Mouse (Mus musculus) heart, adult 2 months (tissue): ENCODE data around the gene Gnai2. TPM values are rescaled to one million over a fixed set of nuclear protein-coding genes. Genes with fewer than 3 reads are reported as not detected.
A peak's percentile ranks its signal among the peaks of the same experiment; 100 is the strongest.

Experiments
- DNase-seq, 2 experiments: peaks; one replicate each; pipeline ENCODE4 v3.0.0; 2021
- H3K27ac ChIP-seq: fragments of 200-600 bp; 2 replicates; pipeline ENCODE4 v1.8.1; 2022
- H3K27me3 ChIP-seq: fragments of 200-500 bp; 2 replicates; pipeline ENCODE4 v1.6.1; 2012; ENCODE audit warnings: mild to moderate bottlenecking, low read length, inconsistent platforms, mixed read lengths; ENCODE audit not compliant: control insufficient read depth, insufficient read depth
- H3K36me3 ChIP-seq: fragments of 200-500 bp; 2 replicates; pipeline ENCODE4 v1.6.1; 2012; ENCODE audit warnings: low read length, inconsistent platforms; ENCODE audit not compliant: control insufficient read depth, insufficient read depth
- H3K4me1 ChIP-seq: fragments of 200-500 bp; 2 replicates; pipeline ENCODE4 v1.6.1; 2011; ENCODE audit warnings: low read length; ENCODE audit not compliant: control insufficient read depth, insufficient read depth
- H3K4me3 ChIP-seq: fragments of 200-600 bp; 2 replicates; pipeline ENCODE4 v1.8.1; 2022
- H3K79me2 ChIP-seq: fragments of 200-500 bp; replicated peaks from 2 replicates; pipeline ENCODE4 v1.6.1; 2012; ENCODE audit warnings: mild to moderate bottlenecking, inconsistent platforms, low read length, moderate library complexity, mixed read lengths; ENCODE audit not compliant: control insufficient read depth, insufficient read depth
- H3K9ac ChIP-seq: fragments of 200-500 bp; 2 replicates; pipeline ENCODE4 v1.6.1; 2012; ENCODE audit warnings: low read depth, mild to moderate bottlenecking, control low read depth, inconsistent platforms, low read length, mixed read lengths
- CTCF ChIP-seq: fragments of 200-600 bp; IDR thresholded peaks from 2 replicates; pipeline ENCODE4 v1.8.1; 2022; ENCODE audit warnings: antibody characterized with exemption, mild to moderate bottlenecking, moderate library complexity
- EP300 ChIP-seq: fragments of 200-500 bp; IDR thresholded peaks from 2 replicates; pipeline ENCODE4 v1.6.1; 2011; ENCODE audit warnings: low read depth, low read length, control low read depth; ENCODE audit not compliant: insufficient read depth
- POLR2A ChIP-seq: fragments of 200-500 bp; IDR thresholded peaks from 2 replicates; pipeline ENCODE4 v1.6.1; 2011; ENCODE audit warnings: mild to moderate bottlenecking, low read depth, low read length, control low read depth; ENCODE audit not compliant: insufficient read depth
- WGBS: fragments of 180-500 bp; shearing (Covaris S2); methylation state at CpG from one replicate; pipeline ENCODE4 v1.1.7; 2018; 5-methylcytosine and 5-hydroxymethylcytosine counted together
- intact Hi-C: fragments of 180-260 bp; cut with DNase I; formaldehyde crosslinking; loops from one replicate; pipeline ENCODE4 v1.15.1; 2025
- polyA plus RNA-seq: library from polyadenylated mRNA; depleted of rRNA; stranded (reverse); fragments of >200 nt; gene quantifications from 2 replicates; pipeline ENCODE4 v1.2.3, GENCODE M21; 2012
- total RNA-seq, 2 experiments: library from RNA; stranded (reverse); gene quantifications; 2 replicates each; pipeline ENCODE4 v1.2.3; 2021

Gnai2 gene
- total and polyA plus RNA-seq, 3 experiments, result 243 to 311 (median 250) TPM

DNA sequence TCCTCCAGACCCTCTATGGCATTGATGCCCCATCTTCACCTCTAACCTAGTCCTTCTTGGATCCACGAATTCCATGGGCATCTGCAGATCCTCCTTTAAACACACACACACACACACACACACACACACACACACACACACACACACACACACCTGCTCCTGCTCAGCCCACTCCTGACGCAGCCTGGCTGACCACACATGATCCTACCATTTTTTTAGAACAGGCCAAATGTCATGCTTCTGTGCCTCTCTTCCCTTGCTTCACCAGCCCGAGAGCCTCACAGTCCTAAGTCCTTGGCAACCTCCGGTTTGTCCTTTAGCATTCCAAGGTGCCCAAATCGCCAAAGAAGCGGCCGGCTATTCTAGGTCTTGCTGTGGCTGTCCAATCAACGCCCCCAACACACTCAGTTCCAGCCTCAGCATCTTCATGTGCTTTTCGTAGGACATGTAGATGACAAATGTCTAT lies 34.3 kb upstream of the Gnai2 start, which contains the start of gene Slc38a3:
Gene Slc38a3 (minus strand): TSS at position 51 of the 466 bp plus-strand sequence.
- H3K4me1 ChIP-seq, result peaks cover 13% of the 10 kb centered on the region; the same call in 1 of the 2 replicates
- H3K27ac ChIP-seq, result peak within 1 kb of the TSS; percentile 89
- no peak within 1 kb of the TSS for H3K9ac ChIP-seq
- no peaks in the 10 kb centered on the region; the same call in 1 of the 2 replicates for H3K79me2 ChIP-seq
- intact Hi-C loops, result no loop called here
- DNase-seq, result no peak
- WGBS, result 90% methylated on average over 9 of the region's 9 CpGs
- H3K4me3 ChIP-seq, result no peak within 1 kb of the TSS
- TF ChIP-seq EP300, result no peak
- no peak for TF ChIP-seq POLR2A
- no peak for TF ChIP-seq CTCF
- no peaks in the 10 kb centered on the region for H3K27me3 ChIP-seq
- no peaks in the 10 kb centered on the region for H3K36me3 ChIP-seq

DNA sequence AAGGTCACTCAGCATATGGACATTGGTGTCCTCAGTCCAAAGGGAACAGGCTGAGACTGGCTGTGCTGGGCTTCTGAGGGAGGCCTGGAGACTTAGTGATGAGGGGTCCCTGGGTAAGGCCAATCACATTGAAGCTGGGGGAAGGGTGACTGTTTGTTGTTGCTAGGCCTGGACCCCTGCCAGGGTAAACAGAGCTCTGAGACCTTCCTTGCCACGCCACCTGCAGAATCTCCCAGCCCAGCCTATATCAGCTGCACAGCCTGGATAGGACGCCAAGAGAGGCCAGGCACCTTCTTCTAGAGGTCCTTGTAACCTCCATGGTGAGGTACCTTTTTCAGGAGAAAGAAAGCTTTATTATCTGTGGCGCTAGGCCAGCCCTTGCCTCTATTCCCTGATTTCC lies 33.7 kb upstream of the Gnai2 start:
- no peak for DNase-seq
- Histone ChIP-seq H3K79me2 (no peaks in the 10 kb centered on the region; the same call in 1 of the 2 replicates), H3K27me3 (no peaks in the 10 kb centered on the region), H3K36me3 (no peaks in the 10 kb centered on the region), H3K4me1 (peaks cover 13% of the 10 kb centered on the region; the same call in 1 of the 2 replicates), H3K27ac (peak overlapping the region; percentile 85), H3K9ac (no peak overlapping the region), H3K4me3 (no peak overlapping the region)
- TF ChIP-seq POLR2A (no peak), EP300 (no peak), CTCF (no peak)
- intact Hi-C loops, result no loop called here
- WGBS, result 75% methylated on average over 3 of the region's 3 CpGs

DNA sequence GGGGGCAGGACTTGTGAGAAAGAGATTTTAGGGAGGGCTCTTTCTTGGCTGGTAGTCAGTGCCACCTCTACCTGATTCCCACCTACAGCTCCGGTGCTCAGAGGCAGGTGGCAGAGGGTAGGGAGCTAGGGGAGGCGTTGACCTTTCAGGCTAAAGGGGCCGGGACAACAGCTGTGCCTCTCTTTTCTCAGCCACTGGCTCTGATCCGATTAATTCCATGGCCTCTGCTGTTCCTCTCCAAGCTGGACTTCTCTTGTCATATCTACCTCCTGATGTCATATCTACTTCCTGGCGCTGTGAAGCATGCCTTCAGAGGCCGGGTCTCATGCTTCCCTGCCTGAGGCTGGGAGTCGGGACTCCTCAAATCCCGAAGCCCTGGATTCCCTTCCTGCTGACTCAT lies 32.8 kb upstream of the Gnai2 start:
- DNase-seq, result no peak
- intact Hi-C loops, result no loop called here
- no peaks in the 10 kb centered on the region for H3K36me3 ChIP-seq
- peaks cover 14% of the 10 kb centered on the region; the same call in 1 of the 2 replicates for H3K4me1 ChIP-seq
- H3K4me3 ChIP-seq, result no peak overlapping the region
- TF ChIP-seq CTCF, result no peak
- no peak for TF ChIP-seq POLR2A
- TF ChIP-seq EP300, result no peak
- no peaks in the 10 kb centered on the region for H3K27me3 ChIP-seq
- H3K9ac ChIP-seq, result no peak overlapping the region
- no peaks in the 10 kb centered on the region; the same call in 1 of the 2 replicates for H3K79me2 ChIP-seq
- peak overlapping the region; percentile 85 for H3K27ac ChIP-seq
- 25% methylated on average over 8 of the region's 8 CpGs for WGBS

DNA sequence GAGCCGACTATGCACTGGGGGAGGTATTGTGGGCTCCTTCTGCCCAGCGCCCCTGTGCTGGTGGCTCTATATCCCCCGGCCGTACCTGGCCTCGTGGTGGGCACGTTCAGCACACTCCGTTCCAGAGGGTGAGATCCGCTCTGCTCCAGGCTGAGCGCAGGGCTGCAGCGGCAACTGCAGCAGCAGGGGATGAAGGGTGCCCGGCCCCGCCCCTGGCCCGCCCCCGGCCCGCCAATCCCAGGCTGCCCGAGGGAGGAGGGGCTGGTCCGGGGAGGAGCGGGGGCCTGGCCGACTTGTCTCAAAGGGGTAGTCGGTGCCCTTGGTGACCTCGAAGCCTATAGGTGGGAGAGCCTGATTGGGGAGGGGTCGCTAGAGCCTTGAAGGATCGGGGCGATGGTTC lies 32.1 kb upstream of the Gnai2 start:
- H3K27me3 ChIP-seq, result no peaks in the 10 kb centered on the region
- DNase-seq, result peak; percentile 81 to 82
- H3K79me2 ChIP-seq, result no peaks in the 10 kb centered on the region; the same call in 1 of the 2 replicates
- WGBS, result 2% methylated on average over 24 of the region's 24 CpGs
- intact Hi-C loops, result no loop called here
- H3K36me3 ChIP-seq, result no peaks in the 10 kb centered on the region
- TF ChIP-seq CTCF (no peak), EP300 (peak; percentile 54; the same call in 1 of the 2 replicates), POLR2A (peak; percentile 93)
- peak overlapping the region; percentile 57 for H3K4me3 ChIP-seq
- H3K9ac ChIP-seq, result peak overlapping the region; percentile 79
- H3K27ac ChIP-seq, result peak overlapping the region; percentile 85
- H3K4me1 ChIP-seq, result peaks cover 14% of the 10 kb centered on the region; the same call in 1 of the 2 replicates

DNA sequence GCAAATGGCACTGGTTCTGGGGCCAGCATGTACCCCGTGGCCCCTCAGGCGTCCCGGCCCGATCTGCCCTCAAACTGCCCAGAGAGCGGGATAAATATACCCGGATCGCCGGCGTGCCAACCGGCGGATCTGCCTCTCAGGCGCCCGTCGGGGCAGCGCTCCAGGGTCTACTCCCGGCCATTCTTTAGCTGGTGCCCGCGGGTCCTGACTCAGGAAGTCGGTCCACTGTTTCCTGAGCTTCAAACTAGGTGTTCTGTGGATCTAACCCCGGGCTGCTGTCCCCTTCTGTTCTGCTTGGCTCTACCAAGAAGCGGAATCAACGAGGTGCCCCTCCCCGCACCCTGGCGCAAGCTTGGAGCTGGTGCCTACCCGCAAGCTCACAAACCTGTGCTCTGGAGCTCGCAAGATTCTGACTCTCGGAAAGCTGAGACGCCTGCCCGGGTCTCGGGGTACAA lies 31.6 kb upstream of the Gnai2 start:
- WGBS, result 2% methylated on average over 30 of the region's 30 CpGs
- peak; percentile 55 to 61 for DNase-seq
- Histone ChIP-seq H3K27ac (peak overlapping the region; percentile 85), H3K9ac (peak overlapping the region; percentile 79), H3K4me3 (peak overlapping the region; percentile 57), H3K27me3 (no peaks in the 10 kb centered on the region), H3K4me1 (peaks cover 14% of the 10 kb centered on the region; the same call in 1 of the 2 replicates), H3K79me2 (no peaks in the 10 kb centered on the region; the same call in 1 of the 2 replicates), H3K36me3 (no peaks in the 10 kb centered on the region)
- intact Hi-C loops, result no loop called here
- TF ChIP-seq POLR2A (no peak), EP300 (no peak), CTCF (no peak)

DNA sequence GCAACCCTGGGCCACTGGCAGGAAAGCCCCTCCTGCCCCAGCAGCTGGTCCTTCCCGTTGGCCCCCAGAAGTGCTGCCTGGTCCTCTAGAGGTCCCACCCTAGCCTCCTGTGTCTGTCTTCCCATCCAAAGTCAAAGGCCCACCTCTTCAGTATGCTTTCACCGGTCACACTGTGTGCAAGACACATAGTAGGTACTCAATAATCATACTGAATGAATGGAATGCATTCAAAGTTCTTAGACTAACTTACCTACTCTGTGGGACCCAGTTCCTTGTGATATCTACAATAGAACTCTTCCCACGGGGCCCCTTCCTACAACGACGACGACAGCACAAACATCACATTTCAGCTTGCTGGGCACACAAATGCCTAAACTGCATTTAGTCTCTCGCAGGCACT lies 30.1 kb upstream of the Gnai2 start:
- DNase-seq, result no peak
- Histone ChIP-seq H3K36me3 (no peaks in the 10 kb centered on the region), H3K9ac (no peak overlapping the region), H3K27me3 (no peaks in the 10 kb centered on the region), H3K4me1 (peaks cover 13% of the 10 kb centered on the region; the same call in 1 of the 2 replicates), H3K27ac (no peak overlapping the region), H3K79me2 (no peaks in the 10 kb centered on the region; the same call in 1 of the 2 replicates), H3K4me3 (no peak overlapping the region)
- intact Hi-C loops, result no loop called here
- WGBS, result 77% methylated on average over 7 of the region's 7 CpGs
- TF ChIP-seq EP300 (no peak), POLR2A (no peak), CTCF (no peak)
